Mouse (Mus musculus) heart, adult 18-20 months (tissue): ENCODE measurements at regions not wholly inside any gene's neighbourhood (a gene's known extent, or its start where the extent isn't known, plus 50 kb on each side); places are given as distances from the start of the nearest gene placed in this dataset.

Source experiments
- DNase-seq, 2 experiments: peaks; one replicate each; pipeline ENCODE4 v3.0.0; 2021 to 2022; ENCODE audit warnings: mixed read lengths in 1 of 2

DNA sequence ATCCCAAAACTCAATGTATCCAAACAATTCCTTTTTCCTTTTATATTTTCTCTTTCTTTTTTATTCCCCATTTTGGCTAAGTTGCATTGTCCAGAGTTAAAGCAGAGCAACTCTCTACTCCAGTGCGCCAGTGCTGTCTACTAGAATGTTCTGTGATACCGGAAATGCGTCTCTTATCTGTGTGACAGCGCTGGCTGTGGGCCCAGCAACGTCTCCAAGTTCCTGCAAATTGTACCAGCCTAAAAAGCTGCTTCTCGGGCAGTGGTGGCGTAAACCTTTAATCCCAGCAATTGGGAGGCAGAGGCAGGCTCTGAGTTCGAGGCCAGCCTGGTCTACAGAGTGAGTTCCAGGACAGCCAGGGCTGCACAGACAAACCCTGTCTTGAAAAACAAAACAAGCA is 59.4 kb downstream of the Cox18 start:
- DNase-seq: peak; percentile 37 to 44

DNA sequence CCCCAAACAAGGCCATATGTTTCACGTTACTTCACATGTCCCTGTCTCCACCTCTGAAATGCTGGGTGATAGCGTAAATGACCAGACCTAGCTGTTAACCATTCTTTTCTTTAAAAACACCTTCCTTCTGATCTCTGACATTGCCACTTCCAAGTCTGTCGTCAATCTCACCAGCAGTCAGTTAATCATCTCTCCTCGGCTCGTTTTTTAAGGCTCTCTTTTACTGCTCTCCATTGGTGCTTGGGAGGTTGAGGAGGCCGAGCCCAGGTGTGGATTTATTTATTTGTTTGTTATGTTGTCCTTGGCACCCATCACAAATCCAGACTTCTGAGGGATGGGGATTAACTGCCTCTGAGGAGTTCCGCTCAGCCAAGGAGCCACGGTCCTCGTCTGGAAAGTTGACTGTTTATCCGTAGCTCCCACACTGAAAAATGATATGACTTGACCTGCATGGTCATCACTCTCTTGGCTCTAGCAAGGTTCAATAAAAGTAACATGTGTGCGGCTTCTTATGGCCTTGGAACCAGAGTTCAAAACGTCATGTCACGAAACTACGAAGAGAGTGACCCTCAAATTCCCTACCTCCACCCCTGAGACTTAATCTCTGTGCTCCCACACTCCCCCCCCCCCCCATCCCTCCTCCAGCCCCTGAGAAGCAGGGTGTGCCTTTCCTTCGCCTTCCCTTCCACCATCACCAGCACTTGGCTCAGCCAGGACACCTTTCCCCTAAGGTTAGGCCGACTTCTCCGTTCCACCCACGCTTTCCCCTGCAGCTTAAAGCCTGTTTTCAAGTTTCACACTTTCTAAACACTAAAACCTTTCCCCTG is 60.6 kb downstream of the Cox18 start:
- DNase-seq: no peak

DNA sequence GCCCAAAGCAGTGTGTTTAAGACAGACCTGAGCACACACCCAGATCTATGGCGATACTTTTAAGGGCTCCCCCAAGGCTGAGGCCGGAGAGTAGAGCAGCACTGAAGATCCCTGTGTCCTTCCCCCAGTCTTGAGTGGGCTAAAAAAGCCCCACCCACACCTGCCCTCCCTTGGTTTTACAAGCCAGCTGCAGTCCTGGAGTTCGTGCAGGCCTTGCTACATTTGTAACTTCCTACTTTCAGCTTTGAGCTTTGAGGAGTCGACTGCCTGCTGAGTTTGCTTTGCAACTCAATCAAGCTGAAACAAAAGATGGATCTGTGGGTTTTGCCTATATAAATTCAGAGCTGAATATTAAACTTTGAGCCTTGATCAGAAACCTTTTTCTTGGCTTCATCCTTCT is 63.5 kb downstream of the Cox18 start:
- no peak for DNase-seq

DNA sequence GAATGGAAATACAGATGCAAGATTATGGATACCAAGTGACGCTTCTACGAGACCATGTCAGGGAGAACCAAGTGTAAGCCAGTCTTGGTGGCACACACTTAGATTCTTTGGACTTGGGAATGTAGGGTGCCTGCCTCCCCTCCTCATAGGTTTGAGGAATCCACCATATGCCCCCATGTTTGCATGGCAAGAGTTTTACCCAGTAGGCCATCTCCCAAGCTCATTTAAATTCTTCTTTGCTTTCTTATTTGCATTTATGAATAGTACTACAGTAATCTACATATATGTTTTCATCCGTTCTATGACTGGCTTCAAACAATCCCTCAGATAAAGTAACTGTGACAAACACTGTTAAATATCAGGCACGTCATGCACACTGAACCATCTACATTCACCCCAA is 67.3 kb downstream of the Cox18 start:
- DNase-seq: no peak

DNA sequence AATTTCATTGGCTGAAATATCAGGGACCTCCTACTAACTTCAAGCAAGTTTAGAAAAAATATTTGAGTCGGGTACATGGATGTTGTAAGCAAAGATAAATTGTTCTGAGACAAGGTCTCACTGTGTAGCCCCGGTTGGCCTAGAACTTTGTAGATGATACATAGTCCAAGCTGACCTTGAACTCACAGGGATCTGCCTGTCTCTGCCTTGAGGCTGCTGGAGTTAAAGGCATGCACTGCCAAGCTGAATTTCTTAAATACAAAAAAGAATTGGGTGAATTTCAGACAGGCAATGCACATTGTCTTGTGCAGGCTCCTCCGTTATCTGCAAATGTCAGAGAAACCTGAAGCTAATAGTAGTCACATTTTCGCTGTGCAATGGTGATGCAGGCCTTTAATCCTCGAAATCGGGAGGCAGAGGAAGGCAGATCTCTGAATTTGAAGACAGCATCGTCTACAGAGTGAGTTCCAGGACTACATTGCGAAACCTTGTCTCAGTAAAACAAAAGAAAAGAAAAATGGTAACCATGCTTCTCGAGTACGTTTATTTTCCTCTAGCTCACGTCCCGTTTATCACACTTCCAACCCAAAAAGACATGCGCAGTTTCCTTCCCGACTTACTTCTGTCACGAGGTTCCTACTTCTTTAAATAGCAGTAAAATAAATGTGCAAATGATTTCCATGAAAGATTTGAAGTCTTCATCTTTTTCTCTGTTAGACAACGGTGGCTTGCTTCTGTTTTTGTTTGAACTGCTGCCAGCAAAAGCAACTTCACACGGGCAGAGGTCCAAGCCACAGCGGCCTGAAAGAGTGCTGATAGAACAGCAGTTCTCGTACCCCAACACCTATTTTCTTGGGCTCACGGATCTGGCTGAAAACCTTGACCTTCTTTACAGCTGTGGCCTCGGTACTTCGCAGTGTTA is 73.9 kb downstream of the Cox18 start:
- peak in 1 of 2 experiments; percentile 37 for DNase-seq

DNA sequence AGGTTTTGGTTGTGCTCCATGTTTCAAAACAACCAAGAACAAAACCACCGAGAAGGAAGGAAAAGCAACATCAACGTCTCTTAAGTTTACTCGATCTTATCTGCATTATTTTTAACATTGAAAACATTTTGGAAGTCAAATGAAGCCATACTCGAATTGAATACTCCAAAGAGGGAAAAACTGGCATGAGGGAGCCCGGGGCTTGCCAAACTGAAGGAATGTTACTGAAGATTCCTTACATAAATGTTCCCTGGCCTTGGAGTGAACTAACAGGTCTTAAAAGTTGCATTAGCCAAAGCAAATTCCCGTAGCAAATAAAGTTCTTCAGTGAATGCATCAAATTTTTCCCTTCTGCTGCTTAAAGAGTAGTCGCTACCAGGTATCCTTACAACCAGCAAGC is 87.8 kb downstream of the Cox18 start:
- peak; percentile 12 to 18 for DNase-seq

DNA sequence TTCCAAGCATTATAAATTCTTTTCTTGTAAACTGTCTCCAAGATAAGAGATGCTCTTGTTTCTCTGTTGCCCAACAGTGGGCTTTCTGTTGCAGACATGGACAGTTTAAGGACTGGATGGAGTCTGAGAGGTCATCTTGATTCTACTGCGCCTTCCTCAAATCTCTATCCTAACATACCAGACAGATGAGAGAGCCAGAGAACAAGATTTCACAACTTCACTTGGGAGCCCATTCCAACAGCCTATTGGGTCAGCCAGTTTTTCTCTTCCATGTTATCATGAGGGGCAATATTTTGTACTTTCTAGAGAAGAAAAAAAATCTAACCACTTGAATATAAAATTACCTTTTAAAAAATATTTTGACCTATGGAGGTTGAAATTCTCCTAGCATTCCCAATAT is 116.8 kb downstream of the Cox18 start:
- DNase-seq: peak; percentile 45 to 54

DNA sequence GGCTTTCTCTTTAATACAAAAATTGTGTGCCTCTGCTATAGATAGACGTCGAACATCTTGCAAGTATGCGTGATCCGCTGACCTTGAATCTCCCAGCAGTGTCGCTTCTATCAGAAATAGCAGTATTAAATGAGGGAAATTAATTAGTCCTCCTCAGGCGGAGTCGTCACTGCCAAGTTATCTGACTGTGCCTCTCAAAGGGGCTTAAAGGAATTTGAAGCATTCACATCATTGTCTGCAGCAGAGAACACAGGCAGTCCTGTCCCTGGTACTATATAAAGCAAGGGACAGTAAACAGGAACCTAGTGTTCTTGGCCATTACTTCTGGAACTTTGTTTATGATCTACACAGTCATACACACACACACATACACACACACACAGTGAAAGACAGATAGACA is 119.1 kb downstream of the Cox18 start:
- peak; percentile 23 to 29 for DNase-seq

DNA sequence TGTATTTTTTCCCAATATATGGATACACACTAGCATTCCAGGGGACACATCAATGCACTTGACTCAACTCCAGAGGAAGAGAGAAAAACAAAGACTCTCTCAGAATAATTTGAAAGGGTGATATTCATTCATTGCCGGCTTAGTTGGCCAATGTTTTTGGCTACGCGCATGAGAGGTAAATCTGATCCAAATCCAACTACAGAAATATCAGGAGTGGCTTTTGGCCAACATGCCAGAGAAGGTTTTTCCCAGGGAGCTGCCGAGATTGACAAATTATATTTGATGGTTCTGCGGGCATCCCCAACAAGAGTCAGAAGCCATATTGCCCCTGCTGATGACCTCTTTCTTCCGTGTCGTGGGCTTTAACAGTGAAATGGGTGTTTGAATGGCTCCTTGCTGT is 135.3 kb downstream of the Cox18 start:
- DNase-seq: no peak

DNA sequence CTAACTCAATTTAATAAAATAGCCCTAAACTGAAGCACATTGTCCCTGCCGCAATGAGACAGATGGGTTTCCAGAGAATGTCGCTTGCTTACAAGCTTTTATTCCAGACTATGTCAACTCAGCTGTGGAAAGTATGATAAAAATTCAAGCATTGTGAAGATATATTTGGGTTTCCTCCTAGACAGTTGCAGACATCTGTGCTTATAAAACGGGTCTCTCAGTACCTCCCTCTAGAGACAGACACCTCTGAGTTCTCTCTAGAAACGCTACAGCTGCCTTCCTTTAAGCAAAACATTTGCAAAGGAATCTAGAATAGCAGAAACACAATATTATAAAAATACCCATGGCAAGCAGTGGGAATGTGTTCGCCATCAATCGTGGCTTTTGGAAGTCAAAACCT is 137.3 kb downstream of the Cox18 start:
- DNase-seq: peak in 1 of 2 experiments; percentile 14

DNA sequence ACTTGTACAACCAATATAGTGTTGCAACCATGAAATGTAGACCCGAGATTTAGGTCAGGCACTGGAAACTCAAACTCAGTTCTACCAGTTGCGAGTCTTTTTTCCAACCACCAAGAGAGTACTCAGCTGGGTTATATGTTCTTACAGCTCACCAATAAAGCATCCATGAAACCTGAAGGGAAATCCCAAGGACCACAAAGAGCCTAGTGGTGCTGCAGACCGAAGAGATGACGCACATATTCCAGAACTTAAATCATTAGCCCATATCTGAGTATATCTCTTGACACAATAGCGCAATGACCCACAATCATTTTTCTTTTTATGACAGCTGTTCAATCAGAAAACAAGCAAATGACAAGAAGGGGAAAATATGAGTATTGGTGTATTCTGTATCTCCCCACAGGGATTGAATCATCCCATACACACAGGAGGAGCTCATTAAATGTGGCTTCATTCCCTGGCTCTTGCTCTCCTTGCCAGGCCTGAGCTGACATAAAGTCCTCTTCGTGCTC is 146.7 kb downstream of the Cox18 start:
- DNase-seq: no peak

DNA sequence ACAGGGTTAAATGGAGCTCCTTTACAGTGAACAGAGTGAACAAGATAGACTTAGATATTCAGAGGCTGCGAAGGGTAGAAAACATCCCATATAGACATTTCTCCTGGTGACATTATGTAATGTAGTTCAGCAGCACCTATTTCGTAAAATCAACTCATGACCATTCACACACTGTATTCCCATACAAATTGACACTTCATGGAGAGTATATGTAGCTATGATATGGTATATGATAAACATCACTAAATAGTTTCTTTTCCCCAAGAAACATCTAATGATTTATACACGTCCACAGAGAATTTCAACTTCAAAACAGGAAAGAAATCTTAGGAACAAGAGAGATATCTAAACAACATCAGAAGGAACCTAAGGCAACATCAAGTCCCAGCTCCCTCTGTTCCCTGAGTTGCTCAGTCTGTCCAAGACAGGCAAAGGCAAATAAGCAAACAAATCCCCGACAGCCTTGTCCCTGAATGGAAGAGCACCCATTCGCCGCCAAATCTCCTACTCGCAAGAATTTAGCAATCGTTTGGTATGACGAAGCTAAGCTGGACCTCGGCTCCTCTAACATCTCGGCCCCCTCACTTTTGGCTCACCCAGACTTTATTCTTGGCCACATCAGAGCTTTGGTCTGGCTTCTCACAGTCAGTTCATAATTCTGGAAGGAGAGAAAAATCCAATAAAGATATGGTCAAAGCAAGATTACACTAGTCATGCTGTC is 148.0 kb downstream of the Cox18 start:
- peak; percentile 50 to 77 for DNase-seq

DNA sequence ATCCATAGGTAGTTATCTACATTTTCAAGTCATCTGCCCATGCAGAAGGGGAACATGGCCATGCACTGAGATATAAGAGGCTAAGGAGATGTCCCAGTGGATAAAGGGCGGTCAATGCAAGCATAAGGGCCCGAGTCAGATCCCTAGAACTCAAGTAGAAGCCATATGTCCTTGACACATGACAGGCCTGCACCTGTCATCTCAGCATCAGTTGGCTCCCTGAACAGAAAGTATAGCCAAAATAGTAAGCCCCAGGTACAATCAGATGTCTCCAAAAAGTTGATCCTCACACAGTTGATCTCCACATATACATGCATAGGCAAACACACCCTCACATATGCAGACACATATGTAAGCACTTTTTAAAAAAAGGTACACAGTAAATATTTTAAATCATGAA is 152.0 kb downstream of the Cox18 start:
- no peak for DNase-seq

DNA sequence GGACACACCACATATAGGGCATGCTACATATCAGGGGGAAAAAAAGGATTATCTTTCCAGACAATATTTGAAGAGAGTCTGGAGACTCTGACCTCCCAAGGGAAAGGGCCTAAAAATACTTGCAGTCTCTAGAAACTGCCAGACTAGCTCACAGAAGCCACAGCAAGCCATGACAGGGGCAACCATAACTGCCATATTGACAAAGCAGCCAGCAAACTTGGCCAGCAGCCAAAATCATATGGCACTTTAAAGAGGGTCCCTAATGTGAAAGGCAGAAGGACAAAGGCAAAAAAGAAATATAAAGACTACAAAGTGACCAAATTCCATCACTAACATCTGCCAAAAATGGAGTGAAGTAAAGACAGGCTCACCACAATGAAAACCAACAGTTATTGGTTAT is 155.2 kb downstream of the Cox18 start:
- DNase-seq: no peak

DNA sequence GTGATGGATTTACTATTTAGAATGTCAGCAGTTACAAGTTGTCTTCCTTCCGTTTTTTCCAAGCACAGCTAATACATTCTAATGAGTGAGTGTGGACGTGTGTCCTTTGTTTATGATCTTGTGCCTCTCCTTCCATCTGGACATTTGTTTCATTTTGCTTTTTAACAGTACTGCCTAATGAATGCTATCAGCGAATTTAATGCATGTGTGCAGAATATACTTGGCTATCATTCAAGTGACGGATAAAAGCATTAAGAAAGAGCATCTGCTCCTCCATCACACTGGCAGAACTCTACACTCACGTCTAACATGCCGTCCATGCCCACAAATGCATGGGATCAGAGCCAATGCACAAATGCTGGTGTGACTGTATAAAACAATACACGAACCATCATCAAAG is 156.0 kb downstream of the Cox18 start:
- no peak for DNase-seq

DNA sequence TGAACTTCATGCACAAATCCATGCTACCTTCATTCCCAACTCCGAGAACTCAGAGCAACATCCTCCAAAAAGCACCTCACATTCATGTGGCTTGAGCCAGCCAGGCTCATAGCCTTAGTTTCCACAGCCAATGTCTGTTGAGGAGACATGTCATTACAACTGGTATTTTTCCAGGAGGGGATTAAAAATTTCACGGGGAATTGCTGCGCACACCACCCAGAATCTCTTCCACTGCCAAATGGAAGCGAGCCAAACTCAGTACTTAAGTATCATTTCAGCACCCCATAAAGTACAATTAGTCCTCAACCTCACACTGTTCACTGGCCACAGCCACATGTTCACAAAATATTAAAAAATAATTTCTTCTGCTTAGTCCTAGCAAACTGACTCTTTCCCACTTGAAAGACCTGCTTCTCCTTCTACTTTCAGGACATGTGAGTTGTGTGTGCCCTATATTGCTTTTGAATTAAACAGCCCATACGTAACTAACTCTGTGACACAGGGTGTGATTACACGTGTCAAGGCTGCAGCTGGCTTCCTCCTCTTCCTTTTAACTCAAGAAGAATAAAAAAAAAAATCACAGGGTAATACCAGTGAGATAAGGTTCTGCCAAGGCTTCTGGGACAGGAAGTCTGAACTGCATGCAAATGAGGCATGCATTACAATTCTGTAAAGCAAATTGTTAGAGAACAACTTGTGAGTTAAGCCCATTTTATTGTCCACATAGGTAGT is 157.8 kb downstream of the Cox18 start:
- peak; percentile 27 to 48 for DNase-seq

DNA sequence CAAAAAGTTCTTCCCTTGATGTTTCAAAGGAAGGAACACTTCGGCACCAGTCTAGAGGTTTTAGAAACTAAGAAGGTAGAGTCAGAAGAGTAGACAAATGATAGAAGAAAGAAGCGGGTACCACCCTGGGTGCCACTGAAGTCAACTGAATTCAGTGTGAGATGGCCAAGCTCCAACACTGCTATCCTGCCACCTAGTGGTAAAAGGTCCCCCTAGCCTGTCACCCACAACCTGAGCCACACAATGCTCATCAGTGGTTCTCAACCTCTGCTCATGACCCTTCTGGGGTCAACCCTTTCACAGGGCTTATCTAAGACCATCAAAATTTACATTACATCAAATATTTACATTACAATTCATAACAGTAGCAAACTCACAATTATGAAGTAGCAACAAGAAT is 168.1 kb downstream of the Cox18 start:
- DNase-seq: no peak

DNA sequence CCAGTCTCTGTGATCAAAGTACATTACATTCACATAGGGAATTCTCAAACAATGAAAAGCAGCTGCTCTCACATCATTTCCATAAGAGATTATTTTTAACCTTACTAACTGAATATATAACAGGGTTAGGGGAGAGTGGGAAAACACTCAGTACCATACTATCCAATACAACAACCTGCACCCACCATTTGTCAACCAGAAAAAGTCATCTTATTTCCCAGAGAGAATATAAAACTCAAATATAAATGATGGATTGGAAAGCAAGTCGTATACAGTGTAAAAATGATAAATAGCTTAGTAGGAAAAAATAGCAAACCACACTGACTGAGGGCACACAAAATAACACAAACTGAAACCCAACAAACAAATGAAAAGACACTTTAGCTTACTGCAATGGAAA is 169.4 kb upstream of the Adamts3 start:
- no peak for DNase-seq

DNA sequence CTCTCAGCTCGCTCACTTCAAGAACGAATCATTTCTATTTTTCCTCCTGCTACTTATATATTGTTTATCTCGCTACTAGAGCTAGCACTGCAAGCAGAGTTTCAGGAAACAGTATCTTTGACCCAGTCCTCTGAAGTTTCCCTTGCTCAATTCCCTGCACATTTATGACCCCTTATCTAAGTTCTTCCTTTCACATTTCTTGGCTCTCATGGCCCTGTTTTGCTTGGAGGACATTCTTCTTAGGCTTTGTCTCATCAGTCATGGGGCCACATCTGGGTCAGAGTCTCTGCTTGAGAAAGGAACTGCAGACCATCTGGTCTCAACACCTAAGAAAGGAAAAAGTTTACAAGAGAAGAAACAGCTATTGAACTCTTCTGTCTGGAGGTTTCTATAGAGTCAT is 166.7 kb upstream of the Adamts3 start:
- no peak for DNase-seq

DNA sequence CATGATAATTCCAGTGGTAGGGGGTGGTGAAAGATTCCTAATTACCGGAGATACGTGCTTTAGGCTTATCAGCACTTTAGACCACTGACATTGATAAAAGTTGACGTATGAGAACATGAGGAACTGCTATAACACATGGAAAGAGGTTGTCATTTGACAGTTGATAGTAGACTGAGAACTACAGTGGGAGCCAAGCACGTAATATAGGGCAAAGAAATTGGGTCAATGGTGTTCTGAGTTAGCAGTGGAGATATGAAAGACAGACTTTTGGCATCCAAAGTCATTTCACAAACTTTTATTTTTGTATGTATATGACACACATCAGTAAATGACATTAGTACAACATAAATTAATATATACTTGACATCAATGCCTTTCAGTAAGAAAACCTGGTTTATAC is 159.6 kb upstream of the Adamts3 start:
- no peak for DNase-seq

DNA sequence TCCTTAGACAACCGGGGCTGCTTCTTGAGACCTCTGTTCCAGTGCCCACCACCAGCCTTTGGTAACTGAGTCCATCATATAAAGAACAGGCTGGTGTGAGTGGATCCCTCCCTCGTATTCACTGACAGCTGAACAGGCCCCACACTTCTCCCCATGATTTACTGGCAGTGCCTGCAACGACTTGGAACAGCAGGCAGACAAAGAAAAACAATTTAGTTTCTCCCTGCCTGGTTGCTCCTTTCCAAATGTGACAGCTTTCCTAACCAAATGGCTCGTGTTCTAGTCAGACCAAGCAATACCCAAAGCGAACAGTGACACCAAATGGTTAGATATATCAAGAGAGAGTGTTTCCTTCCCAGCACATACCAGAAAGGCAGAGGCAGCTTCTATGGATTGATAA is 150.0 kb upstream of the Adamts3 start:
- DNase-seq: peak; percentile 61 to 66

DNA sequence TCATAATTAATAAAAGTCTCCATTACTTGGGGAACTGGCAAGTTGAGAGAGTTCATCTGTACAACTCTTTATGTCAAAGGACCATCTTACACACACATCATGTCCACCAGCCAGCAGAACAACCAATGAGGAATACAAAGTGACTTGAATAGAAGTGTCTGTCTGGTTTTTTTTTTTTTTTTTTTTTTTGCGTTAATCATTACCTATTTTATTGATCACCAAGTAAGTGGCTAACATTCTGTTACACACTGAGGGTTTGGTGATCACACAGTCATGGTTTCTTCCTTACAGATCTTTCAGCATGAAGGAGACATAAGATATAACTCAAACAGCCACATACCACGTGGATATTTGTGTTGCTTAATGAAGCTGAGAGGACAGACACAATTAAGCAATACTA is 147.6 kb upstream of the Adamts3 start:
- DNase-seq: no peak
